Comparison of ENCODE assay signal across 10 mouse cellular contexts in genomic region chr6:94684844-94685557, GRCm38 (mm10). TPM values are rescaled to one million over a fixed set of nuclear protein-coding genes. Genes with fewer than 3 reads are reported as not detected.
DNase-seq lines count a peak whose midpoint lies in the region; TF ChIP-seq lines count a peak whose summit lies in the region.
"Had no signal": no experiment of that assay in that cellular context is flagged by ENCODE, and none has a peak within 500 bp of the region (broad histone marks: within the 10 kb centered on the region; RNA-seq: fewer than 3 reads in every experiment).

No protein-coding gene starts in this region.

- H3K4me1 ChIP-seq in heart, adult 2 months (ENCODE audit: control insufficient read depth, insufficient read depth, low read length), result peaks cover 27% of the 10 kb centered on the region
- peaks cover 35% of the 10 kb centered on the region for H3K4me1 ChIP-seq in embryonic fibroblast, embryonic 13.5 days (ENCODE audit: control insufficient read depth, insufficient read depth, low read length)
- H3K4me1 ChIP-seq in limb, embryonic 10.5 days, result peaks cover 79% of the 10 kb centered on the region

- H3K27ac ChIP-seq in heart, adult 2 months, result peak overlapping the region; percentile 71
- peak overlapping the region; percentile 55 for H3K27ac ChIP-seq in embryonic fibroblast, embryonic 13.5 days (ENCODE audit: insufficient read depth, low read length)
- H3K27ac ChIP-seq in limb, embryonic 10.5 days, result 0 out of 2 replicates have a peak overlapping the region, but pooled peaks have one; percentile 2
- H3K27ac ChIP-seq: limb, embryonic 15.5 days; neural tube, embryonic 12.5 days had no signal

- peaks cover 9% of the 10 kb centered on the region; the same call in 1 of the 2 replicates for H3K36me3 ChIP-seq in heart, adult 2 months (ENCODE audit: control insufficient read depth, insufficient read depth, low read length)
- no peaks in the 10 kb centered on the region for H3K36me3 ChIP-seq in limb, embryonic 10.5 days
- H3K36me3 ChIP-seq: limb, embryonic 15.5 days; neural tube, embryonic 12.5 days had no signal

- WGBS in heart, adult 2 months, result 20% methylated on average over 13 of the region's 13 CpGs
- WGBS in limb, embryonic 10.5 days, result 58% methylated on average over 13 of the region's 13 CpGs

- peaks cover 3% of the 10 kb centered on the region for H3K79me2 ChIP-seq in heart, adult 2 months (replicated peaks; ENCODE audit: control insufficient read depth, insufficient read depth, low read length)

- no peak overlapping the region for H3K9ac ChIP-seq in heart, adult 2 months (ENCODE audit: low read depth, low read length)
- H3K9ac ChIP-seq: limb, embryonic 15.5 days; neural tube, embryonic 12.5 days had no signal

- TF ChIP-seq POLR2A in heart, adult 2 months (IDR thresholded peaks at IDR 0.05; ENCODE audit: insufficient read depth, low read depth, low read length), result no peak
- no peak for TF ChIP-seq POLR2A in embryonic fibroblast, embryonic 13.5 days (IDR thresholded peaks at IDR 0.05; ENCODE audit: low read depth, low read length)

- H3K9me3 ChIP-seq in limb, embryonic 10.5 days (replicated peaks), result no peaks in the 10 kb centered on the region
- H3K9me3 ChIP-seq: limb, embryonic 15.5 days; neural tube, embryonic 12.5 days had no signal

- H3K27me3 ChIP-seq in heart, adult 2 months (ENCODE audit: control insufficient read depth, insufficient read depth, low read length), result no peaks in the 10 kb centered on the region
- H3K27me3 ChIP-seq in limb, embryonic 10.5 days (ENCODE audit: low read depth, poor library complexity, severe bottlenecking), result peaks cover 22% of the 10 kb centered on the region
- H3K27me3 ChIP-seq: limb, embryonic 15.5 days; neural tube, embryonic 12.5 days had no signal

- intact Hi-C loops in heart, adult 2 months (cut with DNase I), result no loop called here
- intact Hi-C loops in heart, postnatal 36 days (cut with DNase I), result no loop called here
- intact Hi-C loops in left cerebral cortex, postnatal 36 days (cut with DNase I), result no loop called here

- peak; percentile 28 for TF ChIP-seq CTCF in heart, adult 2 months (IDR thresholded peaks at IDR 0.05)
- TF ChIP-seq CTCF in embryonic fibroblast, embryonic 13.5 days (IDR thresholded peaks at IDR 0.05; ENCODE audit: borderline replicate concordance, insufficient read depth, low read length), result no peak

- TF ChIP-seq EP300 in heart, adult 2 months (IDR thresholded peaks at IDR 0.05; ENCODE audit: insufficient read depth, low read depth, low read length), result no peak

- H3K4me3 ChIP-seq in heart, adult 2 months, result no peak overlapping the region
- H3K4me3 ChIP-seq in embryonic fibroblast, embryonic 13.5 days (ENCODE audit: insufficient read depth, low read length), result no peak overlapping the region
- H3K4me3 ChIP-seq in limb, embryonic 10.5 days, result no peak overlapping the region
- H3K4me3 ChIP-seq: limb, embryonic 15.5 days; neural tube, embryonic 12.5 days had no signal

- DNase-seq in heart, adult 2 months, result no peak
- no peak for DNase-seq in heart, postnatal 36 days
- peak; percentile 53 for DNase-seq in Muller cell, postnatal 12 days (ENCODE audit: inconsistent ontology term)
- DNase-seq in limb, embryonic 10.5 days (ENCODE audit: low spot score), result no peak
- DNase-seq in right cerebral cortex, postnatal 36 days (ENCODE audit: low spot score in 2 of 2), result no peak
- no peak for DNase-seq in left cerebral cortex, postnatal 36 days (ENCODE audit: low spot score in 2 of 2)
- DNase-seq in urinary bladder, postnatal 25 days (ENCODE audit: low spot score), result no peak

RNA-seq across cellular contexts. Expression of gene Lrig1, which starts 15.0 kb away (rescaled TPM):
- 10 to 100 TPM; 30.4 to 32.7 TPM for total RNA-seq in heart, adult 2 months (2021)
- 23.3 and 35.5 TPM in 2 replicates for polyA plus RNA-seq in heart, adult 2 months (2012; rRNA removed)
- 10 to 100 TPM; 36.9 to 43.2 TPM for total RNA-seq in heart, postnatal 36 days (2021)
- polyA plus RNA-seq in embryonic fibroblast, embryonic 13.5 days (2011; ENCODE audit: insufficient read length, low read depth, missing spikeins), result 34.6 and 44.5 TPM in 2 replicates
- polyA plus RNA-seq in limb, embryonic 10.5 days (2016; fragmentation: Nextera tagmentation; extraction: Ambion mirVana), result 13.7 and 15.7 TPM in 2 replicates
- 10 to 100 TPM; 27.2 to 27.7 TPM for total RNA-seq in left cerebral cortex, postnatal 36 days (2021)

Comparison
In these comparisons a context has a peak if more than half of its experiments do, and no peak if none do; other contexts are left out.
1. H3K27ac ChIP-seq: peak in every context shown above with its lines; median percentile 71 in heart, adult 2 months; 55 in embryonic fibroblast, embryonic 13.5 days; 2 in limb, embryonic 10.5 days.